Mouse (Mus musculus) hindbrain, embryonic 11.5 days (tissue): Measurements from ENCODE around the gene Phospho1. TPM values are rescaled to one million over a fixed set of nuclear protein-coding genes. Genes with fewer than 3 reads are reported as not detected.

Source experiments
- ATAC-seq: fragments of 200-750 bp; cut with Nextera tagmentation; 2 replicates; pipeline ENCODE4 v1.8.0; 2017; ENCODE audit warnings: mild to moderate bottlenecking, moderate TSS enrichment, moderate library complexity; ENCODE audit not compliant: low FRiP score
- DNase-seq: peaks from one replicate; pipeline ENCODE4 v3.0.0-alpha.2; 2015; ENCODE audit warnings: low spot score
- H3K27ac ChIP-seq: fragments of 300-500 bp; sonication (generic); 2 replicates; pipeline ENCODE4 v1.5.1; 2014; ENCODE audit warnings: mild to moderate bottlenecking, low read depth, low read length
- H3K27me3 ChIP-seq: fragments of 300-500 bp; sonication (generic); 2 replicates; pipeline ENCODE4 v1.6.1; 2014; ENCODE audit warnings: mild to moderate bottlenecking, low read length, moderate library complexity, mixed read lengths; ENCODE audit not compliant: control insufficient read depth, insufficient read depth
- H3K36me3 ChIP-seq: fragments of 300-500 bp; sonication (generic); 2 replicates; pipeline ENCODE4 v1.6.1; 2014; ENCODE audit warnings: mild to moderate bottlenecking, low read length, moderate library complexity, mixed read lengths; ENCODE audit not compliant: control insufficient read depth, insufficient read depth
- H3K4me1 ChIP-seq: fragments of 300-500 bp; sonication (generic); replicated peaks from 2 replicates; pipeline ENCODE4 v1.6.1; 2014; ENCODE audit warnings: low read length, mixed read lengths; ENCODE audit not compliant: control insufficient read depth, insufficient read depth
- H3K4me2 ChIP-seq: fragments of 300-500 bp; sonication (generic); replicated peaks from 2 replicates; pipeline ENCODE4 v1.6.1; 2014; ENCODE audit warnings: mild to moderate bottlenecking, low read depth, low read length
- H3K4me3 ChIP-seq: fragments of 300-500 bp; sonication (generic); 2 replicates; pipeline ENCODE4 v1.5.1; 2014; ENCODE audit warnings: low read depth, low read length
- H3K9ac ChIP-seq: fragments of 300-500 bp; sonication (generic); 2 replicates; pipeline ENCODE4 v1.6.1; 2014; ENCODE audit warnings: low read depth, low read length
- H3K9me3 ChIP-seq: fragments of 300-500 bp; sonication (generic); 2 replicates; pipeline ENCODE4 v1.6.1; 2016; ENCODE audit warnings: low read length; ENCODE audit not compliant: control insufficient read depth
- WGBS: fragments of 180-500 bp; shearing (Covaris S2); extraction: QIAGEN DNeasy Blood & Tissue Kit; methylation state at CpG from one replicate; pipeline ENCODE4 v1.1.7; 2014; 5-methylcytosine and 5-hydroxymethylcytosine counted together
- polyA plus RNA-seq: library from polyadenylated mRNA; unstranded; fragments of >200 nt; fragmentation: Nextera tagmentation; extraction: Ambion mirVana; gene quantifications from 2 replicates; pipeline ENCODE4 v1.2.1, GENCODE M21; 2014

Gene Phospho1
- polyA plus RNA-seq, 1 experiment from 2014 or later, result not detected

DNA sequence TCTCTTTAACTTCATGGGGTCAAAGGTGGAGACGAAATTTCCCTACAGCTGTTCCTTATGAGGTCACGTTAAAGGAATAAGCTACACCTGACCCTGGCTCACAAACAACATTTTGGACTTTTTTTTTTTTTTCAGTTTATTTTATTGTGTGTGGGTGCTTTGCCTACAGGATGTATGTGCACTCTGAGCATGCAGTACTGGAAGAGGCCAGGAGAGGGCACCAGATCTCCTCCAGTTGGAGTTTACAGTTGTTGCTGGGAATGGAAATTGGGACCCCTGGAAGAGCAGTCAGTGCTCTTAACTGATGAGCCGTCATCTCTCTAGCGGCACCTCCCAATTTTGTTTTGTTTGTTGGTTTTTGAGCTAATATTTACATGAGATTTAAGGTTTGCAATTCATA lies 38.6 kb upstream of the Phospho1 start:
- Histone ChIP-seq H3K4me2 (no peak overlapping the region), H3K9me3 (no peaks in the 10 kb centered on the region; the same call in 1 of the 2 replicates), H3K4me1 (no peaks in the 10 kb centered on the region), H3K27me3 (no peaks in the 10 kb centered on the region), H3K27ac (no peak overlapping the region), H3K4me3 (no peak overlapping the region), H3K9ac (no peak overlapping the region), H3K36me3 (no peaks in the 10 kb centered on the region)
- no peak for ATAC-seq
- DNase-seq, result peak; percentile 28
- 95% methylated on average over 4 of the region's 4 CpGs for WGBS

DNA sequence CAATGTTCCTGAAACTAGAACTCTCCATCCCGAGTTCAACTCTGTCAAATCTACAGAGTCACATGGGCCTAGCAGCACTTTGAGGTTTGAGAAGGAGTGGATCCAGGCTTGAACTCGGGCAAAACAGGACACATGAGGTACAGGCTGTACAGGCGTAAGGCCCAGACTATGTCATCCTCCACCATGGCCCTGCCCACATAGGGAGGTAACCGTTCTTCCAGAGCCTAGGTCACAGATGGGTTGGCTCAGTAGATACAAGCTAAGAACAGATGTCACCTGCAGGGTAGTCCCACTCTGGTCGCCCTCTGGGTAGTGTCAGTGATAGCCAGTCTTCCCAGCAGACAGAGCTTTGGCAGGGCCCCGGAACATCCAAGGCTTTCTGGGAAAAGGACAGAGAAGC lies 37.8 kb upstream of the Phospho1 start:
- H3K27me3 ChIP-seq, result no peaks in the 10 kb centered on the region

GRCm38 (mm10) chr11:95789451-95789891 lies 34.8 kb upstream of the Phospho1 start:
- WGBS, result 87% methylated on average over 8 of the region's 8 CpGs
- no peak overlapping the region for H3K4me3 ChIP-seq

More for the DNA sequence above, 37.8 kb upstream of the Phospho1 start:
- ATAC-seq (no peak), DNase-seq (no peak)
- no peak overlapping the region for H3K27ac ChIP-seq
- no peak overlapping the region for H3K9ac ChIP-seq
- 89% methylated on average over 6 of the region's 6 CpGs for WGBS
- H3K9me3 ChIP-seq, result no peaks in the 10 kb centered on the region; the same call in 1 of the 2 replicates
- no peak overlapping the region for H3K4me3 ChIP-seq
- H3K36me3 ChIP-seq, result no peaks in the 10 kb centered on the region
- no peaks in the 10 kb centered on the region for H3K4me1 ChIP-seq
- no peak overlapping the region for H3K4me2 ChIP-seq

GRCm38 (mm10) chr11:95791787-95792186 lies 32.5 kb upstream of the Phospho1 start:
- Histone ChIP-seq H3K9me3 (no peaks in the 10 kb centered on the region), H3K4me2 (no peak overlapping the region), H3K9ac (no peak overlapping the region), H3K4me3 (no peak overlapping the region), H3K4me1 (0 out of 2 replicates have a peak, but pooled peaks cover 2% of the 10 kb centered on the region), H3K27ac (no peak overlapping the region), H3K27me3 (no peaks in the 10 kb centered on the region; the same call in 1 of the 2 replicates), H3K36me3 (no peaks in the 10 kb centered on the region)
- DNase-seq, result no peak
- ATAC-seq, result no peak
- WGBS, result 88% methylated on average over 13 of the region's 13 CpGs

More at GRCm38 (mm10) chr11:95789451-95789891, 34.8 kb upstream of the Phospho1 start:
- Histone ChIP-seq H3K27me3 (no peaks in the 10 kb centered on the region), H3K9ac (no peak overlapping the region), H3K36me3 (no peaks in the 10 kb centered on the region), H3K4me2 (no peak overlapping the region), H3K9me3 (no peaks in the 10 kb centered on the region; the same call in 1 of the 2 replicates), H3K4me1 (no peaks in the 10 kb centered on the region), H3K27ac (no peak overlapping the region)
- ATAC-seq (no peak), DNase-seq (no peak)

GRCm38 (mm10) chr11:95792950-95793509 lies 31.3 kb upstream of the Phospho1 start:
- WGBS, result 93% methylated on average over 8 of the region's 8 CpGs
- Histone ChIP-seq H3K9ac (no peak overlapping the region), H3K27ac (no peak overlapping the region), H3K27me3 (peaks cover 4% of the 10 kb centered on the region; the same call in 1 of the 2 replicates), H3K4me2 (no peak overlapping the region), H3K4me3 (no peak overlapping the region), H3K36me3 (no peaks in the 10 kb centered on the region), H3K9me3 (no peaks in the 10 kb centered on the region), H3K4me1 (0 out of 2 replicates have a peak, but pooled peaks cover 4% of the 10 kb centered on the region)
- DNase-seq (no peak), ATAC-seq (no peak)

DNA sequence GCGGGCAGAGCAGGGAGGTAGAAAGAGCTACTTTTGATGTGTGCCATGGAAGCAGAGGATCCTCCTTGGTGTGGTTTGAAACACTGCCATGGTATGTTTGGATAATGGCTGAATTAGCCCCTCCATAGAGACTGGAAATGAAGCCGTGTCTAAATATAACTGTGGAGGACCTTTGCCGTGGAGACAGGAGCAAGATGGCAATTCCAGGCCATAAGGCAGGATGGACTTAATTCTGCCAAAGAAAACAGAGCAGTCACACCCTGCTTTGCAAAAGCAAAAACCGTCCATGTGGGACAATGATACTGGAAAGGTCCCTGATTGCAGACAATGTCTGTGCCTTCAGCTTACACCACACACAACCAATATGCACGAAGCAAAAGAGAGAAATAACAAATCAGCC lies 30.1 kb upstream of the Phospho1 start:
- Histone ChIP-seq H3K27ac (no peak overlapping the region), H3K9me3 (no peaks in the 10 kb centered on the region), H3K4me3 (no peak overlapping the region), H3K36me3 (no peaks in the 10 kb centered on the region), H3K4me1 (0 out of 2 replicates have a peak, but pooled peaks cover 4% of the 10 kb centered on the region), H3K4me2 (no peak overlapping the region), H3K9ac (no peak overlapping the region), H3K27me3 (peaks cover 6% of the 10 kb centered on the region; the same call in 1 of the 2 replicates)
- no peak for ATAC-seq
- 73% methylated on average over 5 of the region's 5 CpGs for WGBS
- DNase-seq, result no peak

- no peak for DNase-seq
- Histone ChIP-seq H3K4me1 (0 out of 2 replicates have a peak, but pooled peaks cover 4% of the 10 kb centered on the region), H3K4me2 (no peak overlapping the region), H3K4me3 (no peak overlapping the region), H3K27me3 (peaks cover 6% of the 10 kb centered on the region; the same call in 1 of the 2 replicates), H3K27ac (no peak overlapping the region), H3K9me3 (no peaks in the 10 kb centered on the region), H3K9ac (no peak overlapping the region), H3K36me3 (no peaks in the 10 kb centered on the region)
- 68% methylated on average over 5 of the region's 5 CpGs for WGBS
- ATAC-seq, result no peak
These were observed 28.7 kb upstream of the Phospho1 start for GRCm38 (mm10) chr11:95795582-95795981.

DNA sequence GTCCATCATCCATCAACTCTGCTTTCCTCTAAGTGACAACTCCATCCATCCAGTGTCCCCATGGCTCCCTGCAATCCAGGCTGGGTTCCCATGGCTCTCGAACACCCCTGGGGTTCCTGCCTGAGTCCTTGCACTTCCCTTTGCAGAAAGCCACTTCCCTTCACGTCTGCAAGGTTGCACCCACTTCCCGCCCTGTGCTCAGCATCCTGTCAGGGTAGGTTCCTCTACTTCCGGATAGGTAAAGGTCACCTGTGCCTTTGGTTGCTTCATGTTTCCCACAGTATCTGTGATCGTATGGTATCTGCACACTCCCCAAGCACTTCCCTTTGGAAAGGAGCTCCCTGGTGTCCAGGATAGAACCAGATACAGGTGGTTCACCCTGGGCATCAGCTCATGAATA lies 19.3 kb upstream of the Phospho1 start:
- no peak overlapping the region for H3K4me3 ChIP-seq
- no peaks in the 10 kb centered on the region for H3K36me3 ChIP-seq
- no peak for DNase-seq
- 67% methylated on average over 5 of the region's 5 CpGs for WGBS
- H3K9me3 ChIP-seq, result no peaks in the 10 kb centered on the region
- ATAC-seq, result no peak
- H3K4me2 ChIP-seq, result no peak overlapping the region
- no peak overlapping the region for H3K27ac ChIP-seq
- no peak overlapping the region for H3K9ac ChIP-seq
- H3K27me3 ChIP-seq, result no peaks in the 10 kb centered on the region
- no peaks in the 10 kb centered on the region; the same call in 1 of the 2 replicates for H3K4me1 ChIP-seq

DNA sequence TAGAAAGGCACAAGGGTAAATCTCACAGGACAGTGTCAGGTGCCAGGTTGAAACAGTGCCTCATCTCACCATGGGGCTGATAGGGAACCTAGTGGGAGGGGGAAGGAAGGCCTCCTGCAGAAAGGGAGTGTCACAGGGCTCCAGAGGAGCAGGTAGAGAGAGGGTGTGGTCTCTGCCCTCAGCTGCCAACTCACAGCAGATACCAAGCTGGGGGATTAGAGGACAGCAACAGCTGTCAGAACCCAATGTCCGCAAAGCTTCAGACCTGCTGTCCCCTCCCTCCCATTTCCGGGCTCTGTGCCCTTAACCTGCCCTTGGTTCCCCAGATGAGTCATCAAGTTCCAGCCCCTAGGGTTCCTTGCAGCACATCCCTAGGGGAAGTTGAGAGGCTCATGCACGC lies 18.8 kb upstream of the Phospho1 start:
- no peak for DNase-seq
- H3K27ac ChIP-seq, result no peak overlapping the region

More for the DNA sequence above, 18.8 kb upstream of the Phospho1 start:
- H3K4me1 ChIP-seq, result no peaks in the 10 kb centered on the region; the same call in none of the 2 replicates
- no peaks in the 10 kb centered on the region for H3K36me3 ChIP-seq
- no peaks in the 10 kb centered on the region for H3K9me3 ChIP-seq
- H3K9ac ChIP-seq, result no peak overlapping the region
- no peak overlapping the region for H3K4me2 ChIP-seq
- WGBS, result 54% methylated on average over 3 of the region's 3 CpGs
- H3K27me3 ChIP-seq, result no peaks in the 10 kb centered on the region
- H3K4me3 ChIP-seq, result no peak overlapping the region
- no peak for ATAC-seq
